Mouse (Mus musculus) liver, postnatal 0 days (tissue): ENCODE results near the gene Cspg5. TPM values are rescaled to one million over a fixed set of nuclear protein-coding genes. Genes with fewer than 3 reads are reported as not detected.

Source experiments
- ATAC-seq: fragments of 200-750 bp; cut with Nextera tagmentation; 2 replicates; pipeline ENCODE4 v1.8.0; 2017; ENCODE audit warnings: mild to moderate bottlenecking, moderate library complexity
- DNase-seq: peaks from one replicate; pipeline ENCODE4 v3.0.0-alpha.2; 2016
- H3K27ac ChIP-seq: fragments of 300-500 bp; sonication (generic); 2 replicates; pipeline ENCODE4 v1.5.1; 2014; ENCODE audit warnings: antibody characterized with exemption, moderate library complexity, mild to moderate bottlenecking, low read depth
- H3K27me3 ChIP-seq: fragments of 300-500 bp; sonication (generic); 2 replicates; pipeline ENCODE4 v1.6.1; 2014; ENCODE audit warnings: low read length, control low read depth, mixed read lengths; ENCODE audit not compliant: insufficient read depth
- H3K36me3 ChIP-seq: fragments of 300-500 bp; sonication (generic); replicated peaks from 2 replicates; pipeline ENCODE4 v1.6.1; 2014; ENCODE audit warnings: mild to moderate bottlenecking, control low read depth, low read length, moderate library complexity, mixed read lengths; ENCODE audit not compliant: insufficient read depth
- H3K4me1 ChIP-seq: fragments of 300-500 bp; sonication (generic); 2 replicates; pipeline ENCODE4 v1.6.1; 2014; ENCODE audit warnings: antibody characterized with exemption, mild to moderate bottlenecking, control low read depth; ENCODE audit not compliant: insufficient read depth
- H3K4me2 ChIP-seq: fragments of 300-500 bp; sonication (generic); 2 replicates; pipeline ENCODE4 v1.6.1; 2014; ENCODE audit warnings: low read depth, mild to moderate bottlenecking, low read length, moderate library complexity, mixed read lengths
- H3K4me3 ChIP-seq: fragments of 300-500 bp; sonication (generic); 2 replicates; pipeline ENCODE4 v1.5.1; 2014; ENCODE audit warnings: low read depth, low read length
- H3K9ac ChIP-seq: fragments of 300-500 bp; sonication (generic); replicated peaks from 2 replicates; pipeline ENCODE4 v1.6.1; 2014; ENCODE audit warnings: mild to moderate bottlenecking, moderate library complexity
- H3K9me3 ChIP-seq: fragments of 300-500 bp; sonication (generic); 2 replicates; pipeline ENCODE4 v1.6.1; 2016; ENCODE audit warnings: mild to moderate bottlenecking, control low read depth, low read length, mixed read lengths
- CTCF ChIP-seq: sonication (generic); IDR thresholded peaks from 2 replicates; pipeline ENCODE4 v1.5.1; 2016; ENCODE audit warnings: antibody characterized with exemption, low read depth
- EP300 ChIP-seq: IDR thresholded peaks from 2 replicates; pipeline ENCODE4 v1.6.1; 2016; ENCODE audit warnings: antibody characterized with exemption, low read depth, mild to moderate bottlenecking
- WGBS: fragments of 180-500 bp; shearing (Covaris S2); extraction: QIAGEN DNeasy Blood & Tissue Kit; methylation state at CpG from one replicate; pipeline ENCODE4 v1.1.7; 2014; ENCODE audit not compliant: insufficient replicate concordance; 5-methylcytosine and 5-hydroxymethylcytosine counted together
- polyA plus RNA-seq: library from polyadenylated mRNA; unstranded; fragments of >200 nt; fragmentation: Nextera tagmentation; extraction: Ambion mirVana; gene quantifications from 2 replicates; pipeline ENCODE4 v1.2.1, GENCODE M21; 2015

Cspg5 gene
- polyA plus RNA-seq, 1 experiment from 2014 or later = 0.41 TPM

- TF ChIP-seq EP300 (no peak), CTCF (no peak)
- H3K36me3 ChIP-seq = peaks cover 34% of the 10 kb centered on the region
These were observed 8.6 kb upstream of the Cspg5 start for GRCm38 (mm10) chr9:110234962-110235361.

GRCm38 (mm10) chr9:110244567-110244888 lies 945 bp downstream of the Cspg5 start:
- WGBS = 28% methylated on average over 7 of the region's 7 CpGs
- Histone ChIP-seq H3K36me3 (peaks cover under 1% of the 10 kb centered on the region; the same call in 1 of the 2 replicates), H3K9ac (no peak overlapping the region), H3K4me1 (peaks cover 11% of the 10 kb centered on the region), H3K27ac (no peak overlapping the region), H3K9me3 (no peaks in the 10 kb centered on the region), H3K4me2 (peak overlapping the region; percentile 99), H3K27me3 (peaks cover 23% of the 10 kb centered on the region), H3K4me3 (peak overlapping the region; percentile 62)
- no peak for TF ChIP-seq EP300
- no peak for TF ChIP-seq CTCF
- 0 out of 2 replicates have a peak, but pooled peaks have one; percentile 12 for ATAC-seq
- DNase-seq = no peak

More at GRCm38 (mm10) chr9:110234962-110235361, 8.6 kb upstream of the Cspg5 start:
- no peaks in the 10 kb centered on the region for H3K9me3 ChIP-seq
- H3K4me3 ChIP-seq = no peak overlapping the region
- 64% methylated on average over 6 of the region's 6 CpGs for WGBS
- DNase-seq (no peak), ATAC-seq (no peak)
- no peaks in the 10 kb centered on the region for H3K4me1 ChIP-seq
- no peak overlapping the region for H3K27ac ChIP-seq
- H3K27me3 ChIP-seq = no peaks in the 10 kb centered on the region
- H3K9ac ChIP-seq = no peak overlapping the region
- H3K4me2 ChIP-seq = no peak overlapping the region

GRCm38 (mm10) chr9:110244889-110245589 lies 1.5 kb downstream of the Cspg5 start:
- DNase-seq = peak; percentile 28

GRCm38 (mm10) chr9:110245590-110246320 lies 2.2 kb downstream of the Cspg5 start:
- H3K9ac ChIP-seq = peak overlapping the region; percentile 51; the same call in 1 of the 2 replicates

More at GRCm38 (mm10) chr9:110244889-110245589, 1.5 kb downstream of the Cspg5 start:
- peak overlapping the region; percentile 51; the same call in 1 of the 2 replicates for H3K9ac ChIP-seq
- peak overlapping the region; percentile 99 for H3K4me2 ChIP-seq
- H3K4me1 ChIP-seq = peaks cover 11% of the 10 kb centered on the region
- H3K36me3 ChIP-seq = no peaks in the 10 kb centered on the region
- H3K27ac ChIP-seq = no peak overlapping the region
- TF ChIP-seq CTCF (no peak), EP300 (no peak)
- peak overlapping the region; percentile 62 for H3K4me3 ChIP-seq
- peak; percentile 48 for ATAC-seq
- no peaks in the 10 kb centered on the region for H3K9me3 ChIP-seq
- peaks cover 23% of the 10 kb centered on the region for H3K27me3 ChIP-seq
- WGBS = 4% methylated on average over 67 of the region's 93 CpGs

GRCm38 (mm10) chr9:110246321-110246640 lies 2.7 kb downstream of the Cspg5 start:
- Histone ChIP-seq H3K27me3 (peaks cover 23% of the 10 kb centered on the region), H3K9ac (peak overlapping the region; percentile 26; the same call in 1 of the 2 replicates), H3K27ac (no peak overlapping the region), H3K4me2 (peak overlapping the region; percentile 99), H3K4me3 (peak overlapping the region; percentile 62), H3K36me3 (no peaks in the 10 kb centered on the region), H3K4me1 (peaks cover 11% of the 10 kb centered on the region), H3K9me3 (no peaks in the 10 kb centered on the region)
- TF ChIP-seq CTCF (no peak), EP300 (no peak)
- ATAC-seq (no peak), DNase-seq (no peak)
- WGBS = 43% methylated on average over 13 of the region's 13 CpGs

More at GRCm38 (mm10) chr9:110245590-110246320, 2.2 kb downstream of the Cspg5 start:
- TF ChIP-seq EP300 (no peak), CTCF (no peak)
- no peak overlapping the region for H3K27ac ChIP-seq
- ATAC-seq (peak; percentile 69), DNase-seq (peak; percentile 57)
- H3K4me2 ChIP-seq = peak overlapping the region; percentile 99
- H3K4me3 ChIP-seq = peak overlapping the region; percentile 62
- H3K36me3 ChIP-seq = no peaks in the 10 kb centered on the region
- peaks cover 23% of the 10 kb centered on the region for H3K27me3 ChIP-seq
- peaks cover 11% of the 10 kb centered on the region for H3K4me1 ChIP-seq
- H3K9me3 ChIP-seq = no peaks in the 10 kb centered on the region
- WGBS = 2% methylated on average over 31 of the region's 40 CpGs

GRCm38 (mm10) chr9:110247049-110247448 lies 3.5 kb downstream of the Cspg5 start:
- Histone ChIP-seq H3K9me3 (no peaks in the 10 kb centered on the region), H3K4me3 (no peak overlapping the region), H3K4me1 (peaks cover 11% of the 10 kb centered on the region), H3K36me3 (no peaks in the 10 kb centered on the region), H3K9ac (no peak overlapping the region), H3K27me3 (peaks cover 23% of the 10 kb centered on the region), H3K4me2 (no peak overlapping the region), H3K27ac (no peak overlapping the region)
- DNase-seq = no peak
- TF ChIP-seq EP300 (no peak), CTCF (no peak)
- ATAC-seq = no peak
- 79% methylated on average over 10 of the region's 10 CpGs for WGBS
